Mouse (Mus musculus) limb, embryonic 15.5 days (tissue): ENCODE measurements around the gene Mecom. TPM values are rescaled to one million over a fixed set of nuclear protein-coding genes. Genes with fewer than 3 reads are reported as not detected.

Source experiments
- ATAC-seq: fragments of 200-750 bp; cut with Nextera tagmentation; 2 replicates; pipeline ENCODE4 v1.8.0; 2017; ENCODE audit warnings: low read depth, moderate TSS enrichment; ENCODE audit not compliant: insufficient number of reproducible peaks, low FRiP score, low TSS enrichment
- H3K27ac ChIP-seq: fragments of 300-500 bp; sonication (generic); 2 replicates; pipeline ENCODE4 v1.5.1; 2015; ENCODE audit warnings: moderate library complexity, mild to moderate bottlenecking, inconsistent platforms
- H3K27me3 ChIP-seq: fragments of 300-500 bp; sonication (generic); 2 replicates; pipeline ENCODE4 v1.6.1; 2015; ENCODE audit warnings: inconsistent platforms
- H3K36me3 ChIP-seq: fragments of 300-500 bp; sonication (generic); 2 replicates; pipeline ENCODE4 v1.6.1; 2015; ENCODE audit warnings: inconsistent platforms
- H3K4me1 ChIP-seq: fragments of 300-500 bp; sonication (generic); 2 replicates; pipeline ENCODE4 v1.6.1; 2015; ENCODE audit warnings: inconsistent platforms
- H3K4me2 ChIP-seq: fragments of 300-500 bp; sonication (generic); 2 replicates; pipeline ENCODE4 v1.6.1; 2015; ENCODE audit warnings: mild to moderate bottlenecking, inconsistent platforms
- H3K4me3 ChIP-seq: fragments of 300-500 bp; sonication (generic); 2 replicates; pipeline ENCODE4 v1.5.1; 2015; ENCODE audit warnings: mild to moderate bottlenecking, inconsistent platforms
- H3K9ac ChIP-seq: fragments of 300-500 bp; sonication (generic); 2 replicates; pipeline ENCODE4 v1.6.1; 2015; ENCODE audit warnings: inconsistent platforms
- H3K9me3 ChIP-seq: fragments of 300-500 bp; sonication (generic); 2 replicates; pipeline ENCODE4 v1.6.1; 2016; ENCODE audit warnings: inconsistent platforms
- WGBS: fragments of 180-500 bp; shearing (Covaris S2); methylation state at CpG from one replicate; pipeline ENCODE4 v1.1.7; 2015; 5-methylcytosine and 5-hydroxymethylcytosine counted together
- polyA plus RNA-seq: library from polyadenylated mRNA; unstranded; fragments of >200 nt; fragmentation: Nextera tagmentation; extraction: Ambion mirVana; gene quantifications from 2 replicates; pipeline ENCODE4 v1.2.1, GENCODE M21; 2015

Mecom gene
- polyA plus RNA-seq, 1 experiment from 2014 or later, result 38.4 TPM

DNA sequence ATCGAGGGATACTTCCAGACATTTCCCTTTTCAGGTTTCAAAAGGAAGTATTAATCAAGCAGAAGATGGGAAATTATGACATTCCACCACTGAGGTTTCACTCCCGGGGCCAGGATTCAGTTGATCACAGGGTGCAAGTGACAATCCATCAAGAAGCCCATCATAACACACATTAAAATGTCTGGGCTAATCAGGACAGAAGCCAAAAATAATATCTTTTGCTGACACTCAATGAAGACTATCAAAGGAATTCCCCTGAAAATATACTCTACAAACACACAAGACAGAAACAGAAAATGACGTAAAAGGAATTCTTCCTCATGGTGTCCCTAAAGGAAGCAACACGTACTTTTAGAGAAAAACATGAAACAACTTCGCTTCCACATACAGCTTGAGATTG is 371.2 kb downstream of the Mecom start:
- no peak overlapping the region for H3K4me2 ChIP-seq
- H3K9me3 ChIP-seq, result no peaks in the 10 kb centered on the region
- no peak for ATAC-seq
- H3K9ac ChIP-seq, result no peak overlapping the region
- no peaks in the 10 kb centered on the region for H3K4me1 ChIP-seq
- no peaks in the 10 kb centered on the region for H3K27me3 ChIP-seq
- 78% methylated on average over 5 of the region's 5 CpGs for WGBS
- H3K27ac ChIP-seq, result no peak overlapping the region
- no peaks in the 10 kb centered on the region for H3K36me3 ChIP-seq
- H3K4me3 ChIP-seq, result no peak overlapping the region

DNA sequence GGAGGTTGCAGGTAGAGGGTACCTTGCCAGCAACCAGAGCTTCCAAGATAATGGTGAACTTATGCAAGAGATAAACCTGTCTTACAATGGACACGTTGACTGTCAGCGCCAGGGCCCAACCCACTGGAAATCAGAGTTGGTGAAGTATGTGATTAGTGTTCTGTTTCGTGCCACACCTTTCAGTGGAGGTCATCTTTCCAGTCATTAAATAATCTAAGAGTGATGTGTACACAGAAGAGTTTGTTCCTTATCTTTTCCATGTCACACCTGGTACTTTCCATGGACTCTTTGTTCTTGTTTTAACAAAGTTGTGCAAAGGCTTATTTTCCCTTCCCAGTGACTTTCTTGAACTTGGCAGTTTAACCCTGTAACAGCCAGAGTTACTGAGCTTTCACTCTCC is 374.0 kb downstream of the Mecom start:
- H3K4me2 ChIP-seq, result no peak overlapping the region
- WGBS, result 81% methylated on average over 3 of the region's 3 CpGs

DNA sequence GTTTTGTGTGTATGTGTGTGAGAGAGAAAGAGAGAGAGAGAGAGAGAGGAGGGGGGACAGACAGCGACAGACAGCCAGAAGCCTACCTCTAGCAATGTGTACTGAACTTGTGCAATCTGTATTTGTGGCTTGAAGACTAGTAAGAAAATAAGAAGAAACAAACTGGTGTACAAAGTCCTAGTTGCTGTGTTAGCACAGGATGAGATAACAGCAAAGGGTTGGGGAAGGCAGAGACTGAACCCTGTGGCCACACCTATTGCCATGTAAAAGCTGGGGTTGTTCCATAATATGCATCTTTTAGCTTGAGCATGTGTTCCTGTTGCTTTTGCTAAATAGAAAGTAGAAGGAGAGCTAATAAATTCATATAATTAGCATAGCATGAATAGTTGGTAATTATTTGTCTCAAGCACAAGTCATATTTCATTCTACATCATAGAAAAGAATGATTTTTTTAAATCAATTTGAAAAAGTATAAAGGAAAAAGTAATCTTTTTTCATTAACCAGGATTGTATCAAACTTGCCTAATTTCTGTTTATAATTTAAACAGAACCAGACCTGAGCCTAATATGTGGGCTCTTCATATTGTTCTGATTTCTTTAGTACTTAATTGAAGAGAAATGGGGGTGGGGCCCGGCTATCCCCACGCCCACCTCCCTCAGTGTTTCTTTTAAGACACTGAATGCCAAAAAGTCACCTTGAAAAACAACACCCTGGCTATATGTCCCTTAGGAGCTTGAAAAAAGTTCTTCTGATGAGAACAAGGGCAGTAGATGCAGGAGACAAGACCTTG is 379.2 kb downstream of the Mecom start:
- no peaks in the 10 kb centered on the region for H3K4me1 ChIP-seq
- no peak overlapping the region for H3K4me2 ChIP-seq
- H3K4me3 ChIP-seq, result no peak overlapping the region
- no peak overlapping the region for H3K9ac ChIP-seq
- no peaks in the 10 kb centered on the region for H3K9me3 ChIP-seq
- no peaks in the 10 kb centered on the region for H3K27me3 ChIP-seq
- no peaks in the 10 kb centered on the region for H3K36me3 ChIP-seq
- WGBS, result 78% methylated on average over 3 of the region's 3 CpGs
- no peak overlapping the region for H3K27ac ChIP-seq
- no peak for ATAC-seq

More for the DNA sequence above, 374.0 kb downstream of the Mecom start:
- no peaks in the 10 kb centered on the region for H3K27me3 ChIP-seq
- H3K4me3 ChIP-seq, result no peak overlapping the region
- no peaks in the 10 kb centered on the region for H3K9me3 ChIP-seq
- H3K36me3 ChIP-seq, result no peaks in the 10 kb centered on the region
- no peak overlapping the region for H3K9ac ChIP-seq
- ATAC-seq, result no peak
- H3K27ac ChIP-seq, result no peak overlapping the region
- H3K4me1 ChIP-seq, result no peaks in the 10 kb centered on the region

DNA sequence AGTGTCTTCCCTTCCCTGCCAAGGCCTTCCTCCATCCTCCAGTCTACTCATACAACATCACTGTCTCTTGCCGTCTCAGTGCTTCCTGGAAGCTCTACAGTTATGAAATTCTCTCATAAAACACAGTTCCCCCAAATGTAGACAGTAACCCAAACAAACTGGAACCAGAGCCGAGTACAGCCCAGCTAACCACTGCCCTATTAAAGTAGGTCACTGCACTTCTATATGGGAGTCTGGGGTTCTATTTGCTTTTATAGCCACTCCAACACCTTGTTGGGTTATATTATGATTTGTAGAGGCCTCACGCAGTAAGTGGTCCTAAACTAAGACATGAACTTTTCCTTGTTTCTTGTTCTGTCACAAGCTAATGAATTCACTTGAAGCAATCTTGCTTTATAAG is 380.8 kb downstream of the Mecom start:
- Histone ChIP-seq H3K36me3 (no peaks in the 10 kb centered on the region), H3K4me1 (no peaks in the 10 kb centered on the region), H3K9ac (no peak overlapping the region), H3K4me3 (no peak overlapping the region), H3K4me2 (no peak overlapping the region), H3K27me3 (no peaks in the 10 kb centered on the region), H3K9me3 (no peaks in the 10 kb centered on the region), H3K27ac (no peak overlapping the region)
- WGBS, result 49% methylated on average over 3 of the region's 3 CpGs
- ATAC-seq, result no peak

DNA sequence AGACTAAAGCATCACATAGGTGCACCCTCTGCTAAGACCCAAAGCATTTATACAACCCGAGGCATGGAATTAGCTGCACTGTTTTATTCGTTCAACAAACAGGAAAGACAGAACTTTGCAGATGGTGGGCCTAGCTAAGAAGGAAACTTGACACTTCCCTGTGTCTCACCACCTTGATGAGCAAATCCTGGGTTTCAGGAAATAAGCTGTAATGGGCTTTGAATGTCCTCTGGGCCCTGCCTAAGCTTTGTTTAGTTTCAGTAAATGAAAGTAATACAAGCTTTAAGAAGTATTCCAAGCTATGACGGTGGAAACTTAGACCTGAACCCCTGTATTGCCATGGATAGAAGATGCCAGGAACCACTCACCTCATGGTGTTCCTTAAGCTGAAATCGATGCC is 383.0 kb downstream of the Mecom start:
- WGBS, result 58% methylated on average over 4 of the region's 4 CpGs
- H3K27ac ChIP-seq, result no peak overlapping the region
- no peaks in the 10 kb centered on the region for H3K9me3 ChIP-seq
- no peak overlapping the region for H3K9ac ChIP-seq
- H3K4me2 ChIP-seq, result no peak overlapping the region
- no peaks in the 10 kb centered on the region for H3K36me3 ChIP-seq
- H3K4me3 ChIP-seq, result no peak overlapping the region
- ATAC-seq, result no peak
- no peaks in the 10 kb centered on the region for H3K27me3 ChIP-seq
- peaks cover 3% of the 10 kb centered on the region; the same call in 1 of the 2 replicates for H3K4me1 ChIP-seq

DNA sequence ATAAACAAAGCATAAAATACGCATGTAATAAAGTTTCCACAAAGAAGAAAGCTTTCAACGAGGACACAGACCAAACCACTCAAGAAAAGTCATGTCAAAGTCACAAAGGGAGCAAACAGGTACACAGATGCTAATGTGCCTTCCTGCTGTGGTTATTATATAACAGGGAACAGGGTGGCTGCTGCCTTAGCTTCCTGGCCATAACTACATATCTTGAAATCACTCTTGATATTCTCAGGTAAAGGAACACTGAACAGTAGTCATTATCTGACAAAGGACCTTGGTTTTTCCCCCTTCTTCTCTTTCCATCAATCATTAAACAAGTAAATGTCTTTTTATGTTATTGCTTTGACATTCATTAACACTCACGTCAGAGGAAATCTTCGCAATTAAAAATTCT is 384.4 kb downstream of the Mecom start:
- 66% methylated on average over 4 of the region's 4 CpGs for WGBS
- Histone ChIP-seq H3K36me3 (no peaks in the 10 kb centered on the region), H3K9me3 (no peaks in the 10 kb centered on the region), H3K4me3 (no peak overlapping the region), H3K27me3 (no peaks in the 10 kb centered on the region), H3K27ac (no peak overlapping the region), H3K4me2 (no peak overlapping the region), H3K4me1 (peaks cover 3% of the 10 kb centered on the region; the same call in 1 of the 2 replicates), H3K9ac (no peak overlapping the region)
- ATAC-seq, result no peak

DNA sequence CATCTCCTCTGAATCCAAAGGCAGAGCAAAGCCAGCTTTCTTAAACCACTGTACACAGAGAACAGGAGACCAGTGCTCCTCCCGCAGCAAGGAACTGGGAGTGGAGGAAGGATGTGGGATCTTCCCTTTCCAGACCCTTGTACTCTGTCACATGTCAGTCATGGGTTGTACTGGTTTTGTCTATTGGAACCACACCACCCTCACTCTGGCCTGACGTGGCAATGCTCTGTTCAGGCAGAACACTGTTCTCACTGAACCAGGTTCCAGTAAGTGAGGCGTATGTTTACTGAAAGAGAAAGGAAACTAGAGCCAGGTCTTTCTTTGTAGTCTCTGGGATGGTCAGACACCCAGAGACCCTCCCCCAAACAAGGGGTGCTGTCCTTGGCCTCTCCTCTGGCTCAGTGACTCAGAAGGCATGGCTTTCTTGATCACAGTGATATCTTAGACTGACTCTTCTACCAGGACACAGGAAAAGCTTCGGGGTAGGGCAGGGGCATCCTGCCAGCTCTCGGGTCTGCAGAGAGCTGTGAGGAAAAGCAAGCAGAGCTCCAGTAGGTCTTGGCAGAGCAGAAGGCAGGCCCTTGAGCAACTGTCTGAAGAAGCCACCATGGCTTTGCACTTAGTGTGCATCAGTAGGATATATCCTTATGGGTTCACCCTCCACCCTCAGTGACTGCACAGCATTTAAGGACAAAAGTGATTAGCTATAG is 386.7 kb downstream of the Mecom start:
- no peak overlapping the region for H3K27ac ChIP-seq
- H3K4me3 ChIP-seq, result no peak overlapping the region
- H3K9ac ChIP-seq, result no peak overlapping the region
- no peak overlapping the region for H3K4me2 ChIP-seq
- WGBS, result 65% methylated on average over 5 of the region's 5 CpGs
- H3K36me3 ChIP-seq, result no peaks in the 10 kb centered on the region
- H3K4me1 ChIP-seq, result peaks cover 13% of the 10 kb centered on the region
- no peaks in the 10 kb centered on the region for H3K9me3 ChIP-seq
- H3K27me3 ChIP-seq, result no peaks in the 10 kb centered on the region
- no peak for ATAC-seq

DNA sequence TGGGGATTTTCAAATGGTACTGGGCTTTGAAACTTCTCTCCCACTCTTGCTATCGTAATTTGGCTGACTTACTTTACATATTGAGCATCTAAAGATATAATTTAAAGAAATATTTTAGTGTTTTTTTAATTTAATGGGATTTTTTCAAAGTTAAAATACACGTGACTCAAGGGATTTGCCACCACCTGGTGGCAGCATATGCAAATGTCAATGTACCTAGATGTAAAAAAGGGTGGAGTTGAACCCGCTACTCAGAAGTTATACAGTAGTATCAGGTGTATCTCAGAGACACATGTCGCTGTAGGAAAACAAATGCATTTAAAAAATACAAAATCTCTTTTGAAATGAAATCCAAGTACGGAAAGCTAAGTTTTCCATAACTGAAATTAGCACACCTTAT is 387.5 kb downstream of the Mecom start:
- Histone ChIP-seq H3K27ac (no peak overlapping the region), H3K4me2 (no peak overlapping the region), H3K27me3 (no peaks in the 10 kb centered on the region), H3K4me3 (no peak overlapping the region), H3K4me1 (peaks cover 13% of the 10 kb centered on the region), H3K36me3 (no peaks in the 10 kb centered on the region), H3K9me3 (no peaks in the 10 kb centered on the region), H3K9ac (no peak overlapping the region)
- 69% methylated on average over 5 of the region's 5 CpGs for WGBS
- no peak for ATAC-seq

DNA sequence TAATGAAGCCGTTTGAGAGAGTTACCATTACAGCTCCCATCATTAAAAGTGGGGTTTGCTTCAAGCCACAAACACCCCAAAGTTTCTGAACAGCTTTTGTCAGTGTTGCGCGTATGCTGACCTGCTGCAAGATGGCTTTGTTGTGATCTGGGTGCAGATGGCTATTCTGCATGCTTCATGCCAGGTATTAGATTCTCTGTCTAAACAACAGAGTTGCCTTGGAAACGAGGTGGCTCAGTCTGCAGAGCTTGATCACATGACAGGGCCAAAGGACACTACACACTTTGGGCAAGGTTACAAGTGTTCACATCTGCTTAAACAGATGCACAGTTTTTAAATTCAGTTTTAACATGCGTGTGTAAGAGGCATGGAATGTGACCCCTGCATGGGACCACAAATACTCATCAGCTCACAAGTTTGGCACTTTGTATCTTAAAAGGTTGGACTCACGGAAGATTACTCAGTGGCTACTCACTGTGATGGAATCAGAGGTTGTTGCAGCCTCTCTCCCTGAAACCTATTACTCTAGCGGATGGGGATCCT is 390.6 kb downstream of the Mecom start:
- H3K9ac ChIP-seq, result no peak overlapping the region
- no peak for ATAC-seq
- no peak overlapping the region for H3K4me2 ChIP-seq
- H3K4me1 ChIP-seq, result peaks cover 13% of the 10 kb centered on the region
- H3K9me3 ChIP-seq, result no peaks in the 10 kb centered on the region
- no peaks in the 10 kb centered on the region for H3K36me3 ChIP-seq
- no peak overlapping the region; the same call in 1 of the 2 replicates for H3K27ac ChIP-seq
- H3K4me3 ChIP-seq, result no peak overlapping the region
- H3K27me3 ChIP-seq, result no peaks in the 10 kb centered on the region
- WGBS, result 53% methylated on average over 7 of the region's 7 CpGs

DNA sequence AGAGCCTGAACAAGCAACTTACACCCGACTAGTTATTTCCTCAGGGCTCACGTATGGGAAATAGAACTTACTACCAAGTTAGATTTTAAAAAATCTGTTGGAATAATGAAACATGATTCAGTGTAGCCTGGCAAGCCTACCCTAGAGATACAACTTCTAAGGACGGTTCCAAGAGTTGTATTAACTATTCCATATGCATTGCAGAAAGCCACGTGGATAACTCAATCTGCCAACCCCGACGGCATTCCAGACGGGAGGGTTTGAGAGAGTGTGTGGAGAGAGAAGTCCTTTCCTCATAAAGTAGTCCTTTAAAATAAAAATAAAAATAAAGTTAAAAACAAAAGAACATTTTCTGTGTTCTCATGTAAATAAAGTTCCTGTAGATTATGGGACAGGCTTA is 393.4 kb downstream of the Mecom start:
- Histone ChIP-seq H3K36me3 (no peaks in the 10 kb centered on the region), H3K27ac (no peak overlapping the region), H3K9ac (no peak overlapping the region), H3K9me3 (no peaks in the 10 kb centered on the region), H3K4me3 (no peak overlapping the region), H3K4me1 (peaks cover 18% of the 10 kb centered on the region), H3K4me2 (no peak overlapping the region), H3K27me3 (no peaks in the 10 kb centered on the region)
- 49% methylated on average over 7 of the region's 7 CpGs for WGBS
- no peak for ATAC-seq

DNA sequence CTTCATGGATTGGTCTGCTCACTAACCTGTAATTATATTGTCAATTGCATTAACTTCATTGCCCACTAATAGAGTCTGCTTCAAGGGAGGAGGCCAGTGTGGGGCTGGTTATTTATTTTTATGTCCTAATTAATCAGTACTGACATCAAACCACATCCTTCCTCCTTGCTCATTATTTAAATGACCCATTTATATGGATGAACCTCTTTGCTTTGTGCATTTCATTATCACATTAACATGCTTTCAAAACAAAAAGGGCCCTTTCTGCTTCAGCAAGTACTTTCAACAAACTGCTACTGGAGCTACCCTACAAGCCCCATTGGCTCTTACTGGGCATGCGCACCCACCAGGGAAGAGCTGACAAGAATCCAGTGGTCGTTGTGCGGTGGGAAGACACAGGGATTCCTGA is 393.9 kb downstream of the Mecom start:
- no peak overlapping the region for H3K4me2 ChIP-seq
- no peaks in the 10 kb centered on the region for H3K36me3 ChIP-seq
- no peak overlapping the region for H3K4me3 ChIP-seq
- no peak overlapping the region for H3K27ac ChIP-seq
- no peaks in the 10 kb centered on the region for H3K27me3 ChIP-seq
- WGBS, result 69% methylated on average over 3 of the region's 3 CpGs
- no peaks in the 10 kb centered on the region for H3K9me3 ChIP-seq
- H3K9ac ChIP-seq, result no peak overlapping the region
- ATAC-seq, result no peak
- peaks cover 18% of the 10 kb centered on the region for H3K4me1 ChIP-seq

DNA sequence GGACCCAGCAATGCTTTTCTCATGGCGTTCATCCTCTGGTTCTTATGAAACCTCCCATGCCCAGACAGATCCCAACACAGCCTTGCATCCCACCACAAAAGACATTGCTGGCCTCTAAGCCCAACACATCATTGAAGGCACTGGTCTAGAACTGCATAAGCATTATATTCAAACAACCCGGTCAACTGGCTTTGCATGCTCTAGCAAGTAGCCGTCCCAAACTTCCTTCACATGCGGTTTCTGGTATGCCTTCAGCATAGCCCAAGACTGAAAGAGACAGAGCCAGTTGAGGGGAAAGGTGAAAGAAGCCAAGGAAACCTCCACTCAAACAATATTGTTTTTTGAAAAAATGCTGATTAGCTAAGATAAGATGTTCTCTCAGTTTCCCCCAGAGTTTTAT is 397.7 kb downstream of the Mecom start:
- WGBS, result 77% methylated on average over 4 of the region's 4 CpGs
- H3K36me3 ChIP-seq, result no peaks in the 10 kb centered on the region
- H3K4me3 ChIP-seq, result no peak overlapping the region
- no peak overlapping the region for H3K4me2 ChIP-seq
- H3K9ac ChIP-seq, result no peak overlapping the region
- H3K4me1 ChIP-seq, result peaks cover 8% of the 10 kb centered on the region; the same call in 1 of the 2 replicates
- no peaks in the 10 kb centered on the region for H3K9me3 ChIP-seq
- no peaks in the 10 kb centered on the region for H3K27me3 ChIP-seq
- no peak overlapping the region for H3K27ac ChIP-seq
- ATAC-seq, result no peak
